Mouse (Mus musculus) limb, embryonic 15.5 days (tissue): ENCODE measurements around the gene Arhgap8. TPM values are rescaled to one million over a fixed set of nuclear protein-coding genes. Genes with fewer than 3 reads are reported as not detected.

ENCODE experiments used
- ATAC-seq: fragments of 200-750 bp; cut with Nextera tagmentation; 2 replicates; pipeline ENCODE4 v1.8.0; 2017; ENCODE audit warnings: low read depth, moderate TSS enrichment; ENCODE audit not compliant: insufficient number of reproducible peaks, low FRiP score, low TSS enrichment
- H3K27ac ChIP-seq: fragments of 300-500 bp; sonication (generic); 2 replicates; pipeline ENCODE4 v1.5.1; 2015; ENCODE audit warnings: moderate library complexity, mild to moderate bottlenecking, inconsistent platforms
- H3K27me3 ChIP-seq: fragments of 300-500 bp; sonication (generic); 2 replicates; pipeline ENCODE4 v1.6.1; 2015; ENCODE audit warnings: inconsistent platforms
- H3K36me3 ChIP-seq: fragments of 300-500 bp; sonication (generic); 2 replicates; pipeline ENCODE4 v1.6.1; 2015; ENCODE audit warnings: inconsistent platforms
- H3K4me1 ChIP-seq: fragments of 300-500 bp; sonication (generic); 2 replicates; pipeline ENCODE4 v1.6.1; 2015; ENCODE audit warnings: inconsistent platforms
- H3K4me2 ChIP-seq: fragments of 300-500 bp; sonication (generic); 2 replicates; pipeline ENCODE4 v1.6.1; 2015; ENCODE audit warnings: mild to moderate bottlenecking, inconsistent platforms
- H3K4me3 ChIP-seq: fragments of 300-500 bp; sonication (generic); 2 replicates; pipeline ENCODE4 v1.5.1; 2015; ENCODE audit warnings: mild to moderate bottlenecking, inconsistent platforms
- H3K9ac ChIP-seq: fragments of 300-500 bp; sonication (generic); 2 replicates; pipeline ENCODE4 v1.6.1; 2015; ENCODE audit warnings: inconsistent platforms
- H3K9me3 ChIP-seq: fragments of 300-500 bp; sonication (generic); 2 replicates; pipeline ENCODE4 v1.6.1; 2016; ENCODE audit warnings: inconsistent platforms
- WGBS: fragments of 180-500 bp; shearing (Covaris S2); methylation state at CpG from one replicate; pipeline ENCODE4 v1.1.7; 2015; 5-methylcytosine and 5-hydroxymethylcytosine counted together
- polyA plus RNA-seq: library from polyadenylated mRNA; unstranded; fragments of >200 nt; fragmentation: Nextera tagmentation; extraction: Ambion mirVana; gene quantifications from 2 replicates; pipeline ENCODE4 v1.2.1, GENCODE M21; 2015

Gene Arhgap8
- polyA plus RNA-seq, 1 experiment from 2014 or later, result 6.1 TPM

- Histone ChIP-seq H3K9ac (no peak overlapping the region), H3K4me2 (no peak overlapping the region), H3K36me3 (no peaks in the 10 kb centered on the region), H3K27ac (no peak overlapping the region), H3K4me1 (0 out of 2 replicates have a peak, but pooled peaks cover 6% of the 10 kb centered on the region), H3K9me3 (no peaks in the 10 kb centered on the region), H3K4me3 (no peak overlapping the region), H3K27me3 (no peaks in the 10 kb centered on the region)
- no peak for ATAC-seq
- WGBS, result 82% methylated on average over 21 of the region's 21 CpGs
These were observed 52.6 kb downstream of the Arhgap8 start for GRCm38 (mm10) chr15:84772191-84773111.

GRCm38 (mm10) chr15:84775421-84776174, 55.7 kb downstream of the Arhgap8 start:
- Histone ChIP-seq H3K4me3 (0 out of 2 replicates have a peak overlapping the region, but pooled peaks have one; percentile 7), H3K27me3 (no peaks in the 10 kb centered on the region), H3K9ac (no peak overlapping the region), H3K4me2 (peak overlapping the region; percentile 17; the same call in 1 of the 2 replicates), H3K4me1 (0 out of 2 replicates have a peak, but pooled peaks cover 6% of the 10 kb centered on the region), H3K9me3 (no peaks in the 10 kb centered on the region), H3K27ac (no peak overlapping the region), H3K36me3 (no peaks in the 10 kb centered on the region)
- 47% methylated on average over 20 of the region's 20 CpGs for WGBS
- ATAC-seq, result no peak

GRCm38 (mm10) chr15:84778587-84778986, 58.7 kb downstream of the Arhgap8 start:
- H3K4me2 ChIP-seq, result no peak overlapping the region
- H3K27me3 ChIP-seq, result no peaks in the 10 kb centered on the region
- H3K4me1 ChIP-seq, result 0 out of 2 replicates have a peak, but pooled peaks cover 6% of the 10 kb centered on the region
- no peaks in the 10 kb centered on the region for H3K36me3 ChIP-seq
- H3K9me3 ChIP-seq, result no peaks in the 10 kb centered on the region
- no peak overlapping the region for H3K27ac ChIP-seq
- H3K9ac ChIP-seq, result no peak overlapping the region
- 45% methylated on average over 5 of the region's 5 CpGs for WGBS
- no peak for ATAC-seq
- H3K4me3 ChIP-seq, result no peak overlapping the region

GRCm38 (mm10) chr15:84784812-84785211, 65.0 kb downstream of the Arhgap8 start:
- 92% methylated on average over 16 of the region's 16 CpGs for WGBS

GRCm38 (mm10) chr15:84787161-84787560, 67.3 kb downstream of the Arhgap8 start:
- no peaks in the 10 kb centered on the region for H3K9me3 ChIP-seq
- no peak overlapping the region for H3K27ac ChIP-seq
- no peak for ATAC-seq
- H3K36me3 ChIP-seq, result no peaks in the 10 kb centered on the region
- no peaks in the 10 kb centered on the region for H3K27me3 ChIP-seq
- no peaks in the 10 kb centered on the region for H3K4me1 ChIP-seq
- H3K9ac ChIP-seq, result no peak overlapping the region
- no peak overlapping the region for H3K4me2 ChIP-seq
- WGBS, result 91% methylated on average over 10 of the region's 10 CpGs
- H3K4me3 ChIP-seq, result no peak overlapping the region

More at GRCm38 (mm10) chr15:84784812-84785211, 65.0 kb downstream of the Arhgap8 start:
- no peak for ATAC-seq
- Histone ChIP-seq H3K9me3 (no peaks in the 10 kb centered on the region), H3K36me3 (no peaks in the 10 kb centered on the region), H3K9ac (no peak overlapping the region), H3K27me3 (no peaks in the 10 kb centered on the region), H3K4me3 (no peak overlapping the region), H3K4me2 (no peak overlapping the region), H3K4me1 (no peaks in the 10 kb centered on the region), H3K27ac (no peak overlapping the region)

- Histone ChIP-seq H3K27ac (no peak overlapping the region), H3K4me3 (no peak overlapping the region), H3K4me1 (no peaks in the 10 kb centered on the region), H3K27me3 (no peaks in the 10 kb centered on the region), H3K36me3 (0 out of 2 replicates have a peak, but pooled peaks cover 5% of the 10 kb centered on the region), H3K9me3 (no peaks in the 10 kb centered on the region), H3K4me2 (no peak overlapping the region), H3K9ac (no peak overlapping the region)
- no peak for ATAC-seq
- WGBS, result 69% methylated on average over 5 of the region's 5 CpGs
These were observed 73.8 kb downstream of the Arhgap8 start for GRCm38 (mm10) chr15:84793649-84794048.

- no peaks in the 10 kb centered on the region for H3K27me3 ChIP-seq
- H3K4me1 ChIP-seq, result no peaks in the 10 kb centered on the region
- H3K27ac ChIP-seq, result no peak overlapping the region
- ATAC-seq, result no peak
- H3K4me3 ChIP-seq, result no peak overlapping the region
- 85% methylated on average over 5 of the region's 5 CpGs for whole genome bisulfite sequencing
- H3K9me3 ChIP-seq, result no peaks in the 10 kb centered on the region
- no peak overlapping the region for H3K4me2 ChIP-seq
- no peak overlapping the region for H3K9ac ChIP-seq
- H3K36me3 ChIP-seq, result 0 out of 2 replicates have a peak, but pooled peaks cover 5% of the 10 kb centered on the region
These were observed 80.3 kb downstream of the Arhgap8 start for GRCm38 (mm10) chr15:84800132-84800531.

- WGBS, result 53% methylated on average over 3 of the region's 3 CpGs
- no peaks in the 10 kb centered on the region; the same call in 1 of the 2 replicates for H3K36me3 ChIP-seq
These were observed 83.8 kb downstream of the Arhgap8 start for GRCm38 (mm10) chr15:84803685-84804084.

GRCm38 (mm10) chr15:84809275-84809952, 89.6 kb downstream of the Arhgap8 start:
- no peaks in the 10 kb centered on the region for H3K27me3 ChIP-seq
- H3K9me3 ChIP-seq, result no peaks in the 10 kb centered on the region
- ATAC-seq, result no peak
- peaks cover 12% of the 10 kb centered on the region for H3K4me1 ChIP-seq
- no peak overlapping the region for H3K27ac ChIP-seq
- H3K36me3 ChIP-seq, result no peaks in the 10 kb centered on the region; the same call in 1 of the 2 replicates
- H3K4me3 ChIP-seq, result no peak overlapping the region
- 0 out of 2 replicates have a peak overlapping the region, but pooled peaks have one; percentile 3 for H3K4me2 ChIP-seq
- WGBS, result 16% methylated on average over 21 of the region's 21 CpGs
- no peak overlapping the region for H3K9ac ChIP-seq

More at GRCm38 (mm10) chr15:84803685-84804084, 83.8 kb downstream of the Arhgap8 start:
- no peak for ATAC-seq
- Histone ChIP-seq H3K4me2 (no peak overlapping the region), H3K9ac (no peak overlapping the region), H3K27ac (no peak overlapping the region), H3K27me3 (no peaks in the 10 kb centered on the region), H3K9me3 (no peaks in the 10 kb centered on the region), H3K4me3 (no peak overlapping the region), H3K4me1 (no peaks in the 10 kb centered on the region)

- WGBS, result 71% methylated on average over 5 of the region's 5 CpGs
- Histone ChIP-seq H3K4me1 (peaks cover 12% of the 10 kb centered on the region), H3K36me3 (no peaks in the 10 kb centered on the region), H3K4me3 (no peak overlapping the region), H3K4me2 (no peak overlapping the region), H3K27me3 (no peaks in the 10 kb centered on the region), H3K27ac (no peak overlapping the region), H3K9me3 (no peaks in the 10 kb centered on the region), H3K9ac (no peak overlapping the region)
- no peak for ATAC-seq
These were observed 91.3 kb downstream of the Arhgap8 start for GRCm38 (mm10) chr15:84811126-84811525.

GRCm38 (mm10) chr15:84812831-84813357, 93.0 kb downstream of the Arhgap8 start:
- Histone ChIP-seq H3K36me3 (no peaks in the 10 kb centered on the region), H3K4me3 (no peak overlapping the region), H3K9me3 (no peaks in the 10 kb centered on the region), H3K4me1 (peaks cover 12% of the 10 kb centered on the region), H3K9ac (no peak overlapping the region), H3K4me2 (no peak overlapping the region), H3K27ac (no peak overlapping the region), H3K27me3 (no peaks in the 10 kb centered on the region)
- WGBS, result 71% methylated on average over 11 of the region's 11 CpGs
- no peak for ATAC-seq
